Mouse (Mus musculus): Measurements from ENCODE around the gene Pakap. TPM values are rescaled to one million over a fixed set of nuclear protein-coding genes. Genes with fewer than 3 reads are reported as not detected.

The Pakap gene
- total and polyA plus RNA-seq, 2 experiments from 2014 or later, result 6.9 to 9.5 TPM

- no peak overlapping the region for H3K9ac ChIP-seq
- no peaks in the 10 kb centered on the region for H3K36me3 ChIP-seq (ENCODE audit: insufficient read depth)
- DNase-seq (no peak), ATAC-seq (no peak)
- H3K4me2 ChIP-seq (ENCODE audit: low read depth), result no peak overlapping the region
- H3K4me3 ChIP-seq (ENCODE audit: low read depth, low read length), result no peak overlapping the region
- 72% methylated on average over 12 of the region's 12 CpGs for WGBS
- H3K9me3 ChIP-seq (ENCODE audit: low read length), result no peaks in the 10 kb centered on the region
- no peak overlapping the region for H3K27ac ChIP-seq (ENCODE audit: low read depth, low read length)
- H3K27me3 ChIP-seq (ENCODE audit: insufficient read depth, low read length), result no peaks in the 10 kb centered on the region
- H3K4me1 ChIP-seq (ENCODE audit: insufficient read depth), result no peaks in the 10 kb centered on the region; the same call in 1 of the 2 replicates
- TF ChIP-seq CTCF (IDR thresholded peaks at IDR 0.05; ENCODE audit: low read depth), result no peak
Measured at GRCm38 (mm10) chr4:57681511-57681910, 113.5 kb downstream of the Pakap start.

DNA sequence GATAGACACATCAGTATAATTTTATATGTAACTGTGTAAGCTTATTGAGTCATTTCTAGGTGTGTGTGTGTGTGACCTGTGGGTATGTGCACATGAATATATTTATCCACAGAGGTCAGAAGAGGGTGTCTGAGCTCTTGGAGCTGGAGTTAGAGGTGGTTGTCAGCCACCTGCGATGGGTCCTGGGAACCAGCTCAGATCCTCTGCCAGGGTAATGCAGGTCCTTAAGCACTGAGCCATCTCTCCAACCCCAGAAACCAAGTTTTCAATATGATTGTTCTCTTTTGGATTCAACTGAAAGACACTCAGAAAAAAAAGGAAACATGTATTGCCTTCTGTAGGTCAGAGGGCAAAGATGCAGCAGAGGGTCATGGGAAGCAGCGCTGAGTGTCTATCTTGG is 114.4 kb downstream of the Pakap start:
- no peaks in the 10 kb centered on the region for H3K27me3 ChIP-seq (ENCODE audit: insufficient read depth, low read length)
- DNase-seq (no peak), ATAC-seq (no peak)
- H3K36me3 ChIP-seq (ENCODE audit: insufficient read depth), result no peaks in the 10 kb centered on the region
- WGBS, result 94% methylated on average over 2 of the region's 2 CpGs
- H3K4me3 ChIP-seq (ENCODE audit: low read depth, low read length), result no peak overlapping the region
- TF ChIP-seq CTCF (IDR thresholded peaks at IDR 0.05; ENCODE audit: low read depth), result no peak
- H3K4me2 ChIP-seq (ENCODE audit: low read depth), result no peak overlapping the region
- no peaks in the 10 kb centered on the region; the same call in 1 of the 2 replicates for H3K4me1 ChIP-seq (ENCODE audit: insufficient read depth)
- no peaks in the 10 kb centered on the region for H3K9me3 ChIP-seq (ENCODE audit: low read length)
- H3K27ac ChIP-seq (ENCODE audit: low read depth, low read length), result no peak overlapping the region
- H3K9ac ChIP-seq, result no peak overlapping the region

DNA sequence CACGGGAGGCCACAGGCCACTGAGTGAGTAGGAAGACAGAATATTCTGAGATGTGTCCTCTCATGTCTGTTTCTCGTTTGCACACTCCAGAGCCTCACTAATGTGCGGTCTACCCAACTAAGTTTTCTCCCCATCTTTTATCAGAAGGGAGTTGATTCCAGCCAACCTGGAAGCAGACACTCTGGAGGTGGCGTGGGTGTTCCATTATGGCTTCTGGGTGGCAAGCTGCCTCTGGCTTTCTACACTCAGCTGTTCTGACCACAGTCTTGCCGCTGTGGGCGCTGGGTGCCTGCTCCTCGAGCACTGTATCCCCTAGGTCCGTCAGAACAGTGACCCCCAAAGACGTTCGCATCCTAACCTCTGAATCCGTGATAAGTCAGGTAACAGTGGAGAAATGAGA is 115.0 kb downstream of the Pakap start:
- H3K9me3 ChIP-seq (ENCODE audit: low read length), result no peaks in the 10 kb centered on the region
- no peaks in the 10 kb centered on the region for H3K36me3 ChIP-seq (ENCODE audit: insufficient read depth)
- H3K4me1 ChIP-seq (ENCODE audit: insufficient read depth), result no peaks in the 10 kb centered on the region
- DNase-seq (no peak), ATAC-seq (no peak)
- TF ChIP-seq CTCF (IDR thresholded peaks at IDR 0.05; ENCODE audit: low read depth), result no peak
- 89% methylated on average over 11 of the region's 11 CpGs for WGBS
- H3K4me2 ChIP-seq (ENCODE audit: low read depth), result no peak overlapping the region
- H3K27ac ChIP-seq (ENCODE audit: low read depth, low read length), result no peak overlapping the region
- H3K9ac ChIP-seq, result no peak overlapping the region
- H3K27me3 ChIP-seq (ENCODE audit: insufficient read depth, low read length), result no peaks in the 10 kb centered on the region
- H3K4me3 ChIP-seq (ENCODE audit: low read depth, low read length), result no peak overlapping the region

DNA sequence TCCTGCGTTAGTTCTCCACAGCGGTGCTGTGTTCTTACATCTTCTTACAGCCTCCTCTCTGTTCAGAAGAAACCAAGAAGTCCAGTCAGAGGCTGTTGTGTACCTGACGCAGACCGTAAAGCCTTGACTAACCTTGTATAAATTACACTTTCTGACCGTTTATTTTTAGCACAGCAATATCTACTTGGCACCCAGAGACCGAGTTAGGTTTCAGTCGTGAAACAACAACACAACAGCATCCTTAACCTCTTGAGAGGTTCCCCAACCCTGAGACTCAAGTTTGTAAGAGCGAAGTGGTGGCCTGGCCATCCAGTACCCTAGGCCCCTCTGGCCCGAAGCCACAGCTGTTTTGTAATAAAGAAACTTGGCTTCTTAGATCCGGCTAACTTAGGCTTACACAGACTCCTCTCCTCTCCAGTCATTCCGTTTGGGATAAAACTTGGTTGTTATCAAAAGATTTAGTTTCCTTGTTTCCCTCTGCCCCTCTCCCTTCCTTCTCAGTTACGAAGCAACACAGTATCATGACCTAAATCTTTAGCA is 116.8 kb downstream of the Pakap start:
- Histone ChIP-seq H3K27me3 (ENCODE audit: insufficient read depth, low read length) (no peaks in the 10 kb centered on the region), H3K9ac (no peak overlapping the region), H3K36me3 (ENCODE audit: insufficient read depth) (0 out of 2 replicates have a peak, but pooled peaks cover 6% of the 10 kb centered on the region), H3K4me1 (ENCODE audit: insufficient read depth) (no peaks in the 10 kb centered on the region), H3K4me2 (ENCODE audit: low read depth) (no peak overlapping the region), H3K4me3 (ENCODE audit: low read depth, low read length) (no peak overlapping the region), H3K9me3 (ENCODE audit: low read length) (no peaks in the 10 kb centered on the region), H3K27ac (ENCODE audit: low read depth, low read length) (no peak overlapping the region)
- ATAC-seq (no peak), DNase-seq (no peak)
- TF ChIP-seq CTCF (IDR thresholded peaks at IDR 0.05; ENCODE audit: low read depth), result no peak
- WGBS, result 83% methylated on average over 12 of the region's 12 CpGs

DNA sequence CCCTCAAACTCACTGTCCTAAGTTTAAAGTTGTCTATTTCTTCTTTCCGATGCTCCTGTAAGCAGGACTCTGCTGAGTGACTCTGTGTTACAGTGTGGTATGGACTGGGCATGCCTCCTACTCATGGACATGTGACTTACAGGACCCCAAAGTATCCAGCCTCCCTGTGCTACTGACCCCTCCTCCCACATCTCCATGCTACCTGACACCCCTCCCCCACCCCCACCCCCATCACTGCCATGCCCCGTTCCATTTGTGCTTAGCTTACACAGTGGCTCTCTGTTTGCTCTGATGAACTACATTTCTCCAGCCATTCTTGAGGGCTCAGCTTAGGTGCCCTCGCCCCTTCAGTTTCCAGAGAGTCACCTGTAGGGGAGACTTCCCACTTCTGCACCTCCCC is 118.8 kb downstream of the Pakap start:
- TF ChIP-seq CTCF (IDR thresholded peaks at IDR 0.05; ENCODE audit: low read depth), result no peak
- 88% methylated on average over 3 of the region's 3 CpGs for WGBS
- no peaks in the 10 kb centered on the region for H3K27me3 ChIP-seq (ENCODE audit: insufficient read depth, low read length)
- H3K36me3 ChIP-seq (ENCODE audit: insufficient read depth), result 0 out of 2 replicates have a peak, but pooled peaks cover 11% of the 10 kb centered on the region
- H3K4me3 ChIP-seq (ENCODE audit: low read depth, low read length), result no peak overlapping the region
- H3K27ac ChIP-seq (ENCODE audit: low read depth, low read length), result no peak overlapping the region
- no peaks in the 10 kb centered on the region for H3K4me1 ChIP-seq (ENCODE audit: insufficient read depth)
- H3K9me3 ChIP-seq (ENCODE audit: low read length), result no peaks in the 10 kb centered on the region
- no peak for ATAC-seq
- no peak overlapping the region for H3K4me2 ChIP-seq (ENCODE audit: low read depth)
- no peak overlapping the region for H3K9ac ChIP-seq
- no peak for DNase-seq

DNA sequence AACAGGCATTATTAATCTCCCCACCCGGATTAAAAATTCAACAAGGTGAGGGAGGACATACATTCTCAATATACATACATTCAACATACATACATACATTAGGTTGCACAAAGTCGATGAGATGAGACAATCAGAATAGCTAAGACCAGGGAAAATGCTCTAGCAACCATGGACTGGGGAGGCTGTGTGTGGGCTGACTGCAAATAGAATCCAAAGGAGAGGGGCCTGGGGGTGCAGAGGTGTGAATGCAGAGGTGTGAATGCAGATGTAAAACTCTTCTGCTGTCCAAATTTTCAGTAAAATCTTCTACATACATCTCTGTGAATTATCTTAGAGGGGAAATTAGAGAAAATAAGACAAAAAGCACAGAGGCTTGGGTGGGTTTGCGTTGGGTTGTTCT is 119.6 kb downstream of the Pakap start:
- H3K4me1 ChIP-seq (ENCODE audit: insufficient read depth), result no peaks in the 10 kb centered on the region
- ATAC-seq (no peak), DNase-seq (no peak)
- H3K4me3 ChIP-seq (ENCODE audit: low read depth, low read length), result no peak overlapping the region
- WGBS, result 91% methylated on average over 3 of the region's 3 CpGs
- 0 out of 2 replicates have a peak, but pooled peaks cover 11% of the 10 kb centered on the region for H3K36me3 ChIP-seq (ENCODE audit: insufficient read depth)
- TF ChIP-seq CTCF (IDR thresholded peaks at IDR 0.05; ENCODE audit: low read depth), result no peak
- no peak overlapping the region for H3K4me2 ChIP-seq (ENCODE audit: low read depth)
- H3K27me3 ChIP-seq (ENCODE audit: insufficient read depth, low read length), result no peaks in the 10 kb centered on the region
- no peaks in the 10 kb centered on the region for H3K9me3 ChIP-seq (ENCODE audit: low read length)
- H3K27ac ChIP-seq (ENCODE audit: low read depth, low read length), result no peak overlapping the region
- no peak overlapping the region for H3K9ac ChIP-seq

- Histone ChIP-seq H3K9me3 (ENCODE audit: low read length) (no peaks in the 10 kb centered on the region), H3K36me3 (ENCODE audit: insufficient read depth) (0 out of 2 replicates have a peak, but pooled peaks cover 11% of the 10 kb centered on the region), H3K4me3 (ENCODE audit: low read depth, low read length) (no peak overlapping the region), H3K27me3 (ENCODE audit: insufficient read depth, low read length) (no peaks in the 10 kb centered on the region), H3K4me1 (ENCODE audit: insufficient read depth) (no peaks in the 10 kb centered on the region), H3K9ac (no peak overlapping the region), H3K4me2 (ENCODE audit: low read depth) (no peak overlapping the region), H3K27ac (ENCODE audit: low read depth, low read length) (no peak overlapping the region)
- 73% methylated on average over 9 of the region's 9 CpGs for WGBS
- DNase-seq, result no peak
- ATAC-seq, result no peak
- no peak for TF ChIP-seq CTCF (IDR thresholded peaks at IDR 0.05; ENCODE audit: low read depth)
Measured at GRCm38 (mm10) chr4:57688131-57688530, 120.2 kb downstream of the Pakap start.
